Mouse (Mus musculus): ENCODE data around the gene Pdgfa. TPM values are rescaled to one million over a fixed set of nuclear protein-coding genes. Genes with fewer than 3 reads are reported as not detected.

Pdgfa gene
- polyA plus RNA-seq, 1 experiment from 2014 or later: 10.9 TPM

GRCm38 (mm10) chr5:138951305-138951704, 45.9 kb downstream of the Pdgfa start:
- no peaks in the 10 kb centered on the region for H3K27me3 ChIP-seq (ENCODE audit: control insufficient read depth, insufficient read depth, low read length)
- no peaks in the 10 kb centered on the region for H3K36me3 ChIP-seq (ENCODE audit: control insufficient read depth, insufficient read depth, low read length)
- ATAC-seq (ENCODE audit: low FRiP score) (no peak), DNase-seq (ENCODE audit: low spot score) (no peak)
- no peak overlapping the region for H3K27ac ChIP-seq (ENCODE audit: low read depth, low read length)
- H3K9ac ChIP-seq (ENCODE audit: low read depth, low read length): no peak overlapping the region
- no peak overlapping the region for H3K4me3 ChIP-seq (ENCODE audit: low read depth, low read length)
- WGBS: 86% methylated on average over 2 of the region's 2 CpGs
- H3K9me3 ChIP-seq (ENCODE audit: control insufficient read depth, low read length): no peaks in the 10 kb centered on the region
- no peak overlapping the region for H3K4me2 ChIP-seq (replicated peaks; ENCODE audit: low read depth, low read length)
- peaks cover 6% of the 10 kb centered on the region; the same call in 1 of the 2 replicates for H3K4me1 ChIP-seq (replicated peaks; ENCODE audit: control insufficient read depth, insufficient read depth, low read length)

DNA sequence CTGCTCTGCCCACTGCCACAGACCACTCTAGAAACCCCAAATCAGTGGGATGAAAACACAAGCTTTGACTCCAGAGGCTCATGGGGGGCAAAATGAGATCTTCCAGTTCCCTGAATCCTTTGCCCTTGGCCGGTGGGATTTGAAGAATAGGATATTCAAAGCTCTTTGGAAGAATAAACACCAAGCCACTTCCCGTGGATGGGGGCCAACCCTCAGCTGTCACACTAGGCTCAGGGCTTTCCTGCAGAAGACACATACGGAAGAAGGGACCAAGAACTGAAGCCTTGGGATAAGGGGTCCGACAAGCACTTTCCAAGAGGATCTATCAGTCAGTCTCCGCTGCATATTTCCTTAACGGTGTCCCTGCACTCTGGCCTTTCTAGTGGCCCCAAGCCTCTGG, 48.0 kb downstream of the Pdgfa start:
- 84% methylated on average over 6 of the region's 6 CpGs for WGBS
- no peak overlapping the region for H3K4me3 ChIP-seq (ENCODE audit: low read depth, low read length)
- H3K4me2 ChIP-seq (replicated peaks; ENCODE audit: low read depth, low read length): no peak overlapping the region
- peaks cover 6% of the 10 kb centered on the region; the same call in 1 of the 2 replicates for H3K4me1 ChIP-seq (replicated peaks; ENCODE audit: control insufficient read depth, insufficient read depth, low read length)
- no peak for ATAC-seq (ENCODE audit: low FRiP score)
- no peak overlapping the region for H3K27ac ChIP-seq (ENCODE audit: low read depth, low read length)
- no peak for DNase-seq (ENCODE audit: low spot score)
- no peak overlapping the region for H3K9ac ChIP-seq (ENCODE audit: low read depth, low read length)
- no peaks in the 10 kb centered on the region for H3K9me3 ChIP-seq (ENCODE audit: control insufficient read depth, low read length)
- no peaks in the 10 kb centered on the region for H3K36me3 ChIP-seq (ENCODE audit: control insufficient read depth, insufficient read depth, low read length)
- no peaks in the 10 kb centered on the region for H3K27me3 ChIP-seq (ENCODE audit: control insufficient read depth, insufficient read depth, low read length)

- ATAC-seq (ENCODE audit: low FRiP score): peak; percentile 66; the same call in 1 of the 2 replicates
- DNase-seq (ENCODE audit: low spot score): peak; percentile 44
- H3K27me3 ChIP-seq (ENCODE audit: control insufficient read depth, insufficient read depth, low read length): no peaks in the 10 kb centered on the region
- no peak overlapping the region for H3K9ac ChIP-seq (ENCODE audit: low read depth, low read length)
- H3K4me3 ChIP-seq (ENCODE audit: low read depth, low read length): no peak overlapping the region
- no peak overlapping the region for H3K27ac ChIP-seq (ENCODE audit: low read depth, low read length)
- no peak overlapping the region for H3K4me2 ChIP-seq (replicated peaks; ENCODE audit: low read depth, low read length)
- H3K4me1 ChIP-seq (replicated peaks; ENCODE audit: control insufficient read depth, insufficient read depth, low read length): peaks cover 6% of the 10 kb centered on the region; the same call in 1 of the 2 replicates
- H3K9me3 ChIP-seq (ENCODE audit: control insufficient read depth, low read length): no peaks in the 10 kb centered on the region
- 40% methylated on average over 13 of the region's 13 CpGs for WGBS
- no peaks in the 10 kb centered on the region for H3K36me3 ChIP-seq (ENCODE audit: control insufficient read depth, insufficient read depth, low read length)
Observed at GRCm38 (mm10) chr5:138948031-138948980, 48.9 kb downstream of the Pdgfa start.

- Histone ChIP-seq H3K4me1 (replicated peaks; ENCODE audit: control insufficient read depth, insufficient read depth, low read length) (peaks cover 6% of the 10 kb centered on the region; the same call in 1 of the 2 replicates), H3K4me3 (ENCODE audit: low read depth, low read length) (no peak overlapping the region), H3K27ac (ENCODE audit: low read depth, low read length) (no peak overlapping the region), H3K9me3 (ENCODE audit: control insufficient read depth, low read length) (no peaks in the 10 kb centered on the region), H3K27me3 (ENCODE audit: control insufficient read depth, insufficient read depth, low read length) (no peaks in the 10 kb centered on the region), H3K9ac (ENCODE audit: low read depth, low read length) (no peak overlapping the region), H3K36me3 (ENCODE audit: control insufficient read depth, insufficient read depth, low read length) (no peaks in the 10 kb centered on the region), H3K4me2 (replicated peaks; ENCODE audit: low read depth, low read length) (no peak overlapping the region)
- 73% methylated on average over 5 of the region's 5 CpGs for WGBS
- ATAC-seq (ENCODE audit: low FRiP score): no peak
- DNase-seq (ENCODE audit: low spot score): no peak
Observed at GRCm38 (mm10) chr5:138947487-138947886, 49.7 kb downstream of the Pdgfa start.

DNA sequence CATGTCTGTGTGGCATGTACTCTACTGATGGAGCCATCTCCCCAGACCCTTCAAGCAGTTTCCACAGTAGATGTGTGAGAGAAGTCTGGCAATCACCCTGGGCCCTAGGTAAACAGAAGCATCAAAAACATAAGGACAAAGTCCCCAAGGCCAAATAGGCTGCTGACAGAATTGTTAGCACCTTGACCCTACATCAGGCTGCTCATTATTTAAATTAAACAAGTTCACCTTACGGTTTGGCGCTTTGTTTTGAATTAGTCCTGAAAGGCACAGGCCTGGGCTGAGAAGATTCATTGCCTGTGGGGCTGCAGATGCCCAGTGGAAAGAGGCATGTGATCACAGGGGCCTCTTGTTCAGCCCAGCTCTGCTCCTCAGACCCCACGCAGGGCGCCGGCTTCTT, 50.2 kb downstream of the Pdgfa start:
- ATAC-seq (ENCODE audit: low FRiP score) (no peak), DNase-seq (ENCODE audit: low spot score) (no peak)
- Histone ChIP-seq H3K9ac (ENCODE audit: low read depth, low read length) (no peak overlapping the region), H3K27ac (ENCODE audit: low read depth, low read length) (no peak overlapping the region), H3K27me3 (ENCODE audit: control insufficient read depth, insufficient read depth, low read length) (no peaks in the 10 kb centered on the region), H3K4me1 (replicated peaks; ENCODE audit: control insufficient read depth, insufficient read depth, low read length) (peaks cover 6% of the 10 kb centered on the region; the same call in 1 of the 2 replicates), H3K4me3 (ENCODE audit: low read depth, low read length) (no peak overlapping the region), H3K36me3 (ENCODE audit: control insufficient read depth, insufficient read depth, low read length) (no peaks in the 10 kb centered on the region), H3K9me3 (ENCODE audit: control insufficient read depth, low read length) (no peaks in the 10 kb centered on the region), H3K4me2 (replicated peaks; ENCODE audit: low read depth, low read length) (no peak overlapping the region)
- WGBS: 80% methylated on average over 5 of the region's 5 CpGs

- H3K4me2 ChIP-seq (replicated peaks; ENCODE audit: low read depth, low read length): no peak overlapping the region
- DNase-seq (ENCODE audit: low spot score) (no peak), ATAC-seq (ENCODE audit: low FRiP score) (no peak)
- no peak overlapping the region for H3K27ac ChIP-seq (ENCODE audit: low read depth, low read length)
- H3K27me3 ChIP-seq (ENCODE audit: control insufficient read depth, insufficient read depth, low read length): no peaks in the 10 kb centered on the region
- H3K9ac ChIP-seq (ENCODE audit: low read depth, low read length): no peak overlapping the region
- 82% methylated on average over 3 of the region's 3 CpGs for WGBS
- H3K4me1 ChIP-seq (replicated peaks; ENCODE audit: control insufficient read depth, insufficient read depth, low read length): peaks cover 6% of the 10 kb centered on the region; the same call in 1 of the 2 replicates
- H3K9me3 ChIP-seq (ENCODE audit: control insufficient read depth, low read length): no peaks in the 10 kb centered on the region
- H3K4me3 ChIP-seq (ENCODE audit: low read depth, low read length): no peak overlapping the region
- no peaks in the 10 kb centered on the region for H3K36me3 ChIP-seq (ENCODE audit: control insufficient read depth, insufficient read depth, low read length)
Observed at GRCm38 (mm10) chr5:138945011-138945410, 52.2 kb downstream of the Pdgfa start.

- WGBS: 91% methylated on average over 7 of the region's 7 CpGs
- DNase-seq (ENCODE audit: low spot score): no peak
- Histone ChIP-seq H3K4me3 (ENCODE audit: low read depth, low read length) (no peak overlapping the region), H3K27me3 (ENCODE audit: control insufficient read depth, insufficient read depth, low read length) (no peaks in the 10 kb centered on the region), H3K9ac (ENCODE audit: low read depth, low read length) (no peak overlapping the region), H3K27ac (ENCODE audit: low read depth, low read length) (no peak overlapping the region), H3K9me3 (ENCODE audit: control insufficient read depth, low read length) (no peaks in the 10 kb centered on the region), H3K4me2 (replicated peaks; ENCODE audit: low read depth, low read length) (no peak overlapping the region), H3K36me3 (ENCODE audit: control insufficient read depth, insufficient read depth, low read length) (no peaks in the 10 kb centered on the region), H3K4me1 (replicated peaks; ENCODE audit: control insufficient read depth, insufficient read depth, low read length) (peaks cover 6% of the 10 kb centered on the region; the same call in 1 of the 2 replicates)
- no peak for ATAC-seq (ENCODE audit: low FRiP score)
Observed at GRCm38 (mm10) chr5:138944551-138944950, 52.6 kb downstream of the Pdgfa start.

- no peak overlapping the region for H3K4me2 ChIP-seq (replicated peaks; ENCODE audit: low read depth, low read length)
- WGBS: 83% methylated on average over 8 of the region's 8 CpGs
- no peaks in the 10 kb centered on the region for H3K9me3 ChIP-seq (ENCODE audit: control insufficient read depth, low read length)
- H3K27ac ChIP-seq (ENCODE audit: low read depth, low read length): no peak overlapping the region
- no peaks in the 10 kb centered on the region for H3K27me3 ChIP-seq (ENCODE audit: control insufficient read depth, insufficient read depth, low read length)
- no peaks in the 10 kb centered on the region for H3K4me1 ChIP-seq (replicated peaks; ENCODE audit: control insufficient read depth, insufficient read depth, low read length)
- H3K9ac ChIP-seq (ENCODE audit: low read depth, low read length): no peak overlapping the region
- no peak overlapping the region for H3K4me3 ChIP-seq (ENCODE audit: low read depth, low read length)
- no peak for DNase-seq (ENCODE audit: low spot score)
- no peaks in the 10 kb centered on the region for H3K36me3 ChIP-seq (ENCODE audit: control insufficient read depth, insufficient read depth, low read length)
- no peak for ATAC-seq (ENCODE audit: low FRiP score)
Observed at GRCm38 (mm10) chr5:138941842-138942241, 55.3 kb downstream of the Pdgfa start.

GRCm38 (mm10) chr5:138940576-138940975, 56.6 kb downstream of the Pdgfa start:
- H3K27me3 ChIP-seq (ENCODE audit: control insufficient read depth, insufficient read depth, low read length): no peaks in the 10 kb centered on the region
- H3K9me3 ChIP-seq (ENCODE audit: control insufficient read depth, low read length): no peaks in the 10 kb centered on the region
- 89% methylated on average over 4 of the region's 4 CpGs for WGBS
- H3K27ac ChIP-seq (ENCODE audit: low read depth, low read length): no peak overlapping the region
- no peak overlapping the region for H3K4me2 ChIP-seq (replicated peaks; ENCODE audit: low read depth, low read length)
- DNase-seq (ENCODE audit: low spot score) (no peak), ATAC-seq (ENCODE audit: low FRiP score) (no peak)
- H3K9ac ChIP-seq (ENCODE audit: low read depth, low read length): no peak overlapping the region
- H3K4me3 ChIP-seq (ENCODE audit: low read depth, low read length): no peak overlapping the region
- H3K4me1 ChIP-seq (replicated peaks; ENCODE audit: control insufficient read depth, insufficient read depth, low read length): no peaks in the 10 kb centered on the region
- H3K36me3 ChIP-seq (ENCODE audit: control insufficient read depth, insufficient read depth, low read length): no peaks in the 10 kb centered on the region

Measured in hindbrain, embryonic 11.5 days (tissue).